Mouse (Mus musculus) embryonic facial prominence, embryonic 11.5 days (tissue): ENCODE results near the gene Xrra1. TPM values are rescaled to one million over a fixed set of nuclear protein-coding genes. Genes with fewer than 3 reads are reported as not detected.
A peak's percentile ranks its signal among the peaks of the same experiment; 100 is the strongest.
"Not testable (repeated sequence)": the region's sequence is repeated elsewhere in the genome, so short reads cannot be mapped to it uniquely, and the experiment has no call there.

Source experiments
- ATAC-seq: fragments of 200-750 bp; cut with Nextera tagmentation; replicated peaks from 2 replicates; pipeline ENCODE4 v1.8.0; 2017; ENCODE audit warnings: low read depth; ENCODE audit not compliant: insufficient number of reproducible peaks, low FRiP score, low TSS enrichment
- DNase-seq: peaks from one replicate; pipeline ENCODE4 v3.0.0-alpha.2; 2015; ENCODE audit warnings: low spot score
- H3K27ac ChIP-seq: fragments of 300-500 bp; sonication (generic); replicated peaks from 2 replicates; pipeline ENCODE4 v1.5.1; 2014; ENCODE audit warnings: mild to moderate bottlenecking, low read depth, low read length, control low read depth
- H3K27me3 ChIP-seq: fragments of 300-500 bp; sonication (generic); 2 replicates; pipeline ENCODE4 v1.6.1; 2014; ENCODE audit warnings: mild to moderate bottlenecking, low read length, moderate library complexity, mixed read lengths; ENCODE audit not compliant: control insufficient read depth, insufficient read depth
- H3K36me3 ChIP-seq: fragments of 300-500 bp; sonication (generic); replicated peaks from 2 replicates; pipeline ENCODE4 v1.6.1; 2014; ENCODE audit warnings: low read depth, mild to moderate bottlenecking, low read length, moderate library complexity, mixed read lengths; ENCODE audit not compliant: control insufficient read depth, insufficient read depth
- H3K4me1 ChIP-seq: fragments of 300-500 bp; sonication (generic); 2 replicates; pipeline ENCODE4 v1.6.1; 2014; ENCODE audit warnings: low read length, mixed read lengths; ENCODE audit not compliant: control insufficient read depth, insufficient read depth
- H3K4me2 ChIP-seq: fragments of 300-500 bp; sonication (generic); 2 replicates; pipeline ENCODE4 v1.6.1; 2014; ENCODE audit warnings: low read depth, mild to moderate bottlenecking, control low read depth, low read length, moderate library complexity
- H3K4me3 ChIP-seq: fragments of 300-500 bp; sonication (generic); 2 replicates; pipeline ENCODE4 v1.5.1; 2014; ENCODE audit warnings: low read depth, low read length, control low read depth
- H3K9ac ChIP-seq: fragments of 300-500 bp; sonication (generic); replicated peaks from 2 replicates; pipeline ENCODE4 v1.6.1; 2014; ENCODE audit warnings: mild to moderate bottlenecking, control low read depth, low read length
- H3K9me3 ChIP-seq: fragments of 300-500 bp; sonication (generic); replicated peaks from 2 replicates; pipeline ENCODE4 v1.6.1; 2016; ENCODE audit warnings: mild to moderate bottlenecking, low read length, inconsistent platforms, mixed read lengths; ENCODE audit not compliant: control insufficient read depth
- WGBS: fragments of 180-500 bp; shearing (Covaris S2); extraction: QIAGEN DNeasy Blood & Tissue Kit; methylation state at CpG from one replicate; pipeline ENCODE4 v1.1.7; 2014; 5-methylcytosine and 5-hydroxymethylcytosine counted together
- polyA plus RNA-seq: library from polyadenylated mRNA; unstranded; fragments of >200 nt; fragmentation: Nextera tagmentation; extraction: Ambion mirVana; gene quantifications from 2 replicates; pipeline ENCODE4 v1.2.1, GENCODE M21; 2014

The Xrra1 gene
- 0.20 and 0.52 TPM in 2 replicates for polyA plus RNA-seq

GRCm38 (mm10) chr7:99858813-99859585 is at the start of gene Xrra1:
Gene Xrra1, plus strand, starts transcription at chr7:99859116.
- Histone ChIP-seq H3K4me1 (no peaks in the 10 kb centered on the region; the same call in 1 of the 2 replicates), H3K36me3 (no peaks in the 10 kb centered on the region; the same call in 1 of the 2 replicates), H3K27me3 (no peaks in the 10 kb centered on the region), H3K9ac (peak within 1 kb of the TSS; percentile 96), H3K4me3 (peak within 1 kb of the TSS; percentile 81), H3K4me2 (peak within 1 kb of the TSS; percentile 82), H3K9me3 (no peaks in the 10 kb centered on the region), H3K27ac (no peak within 1 kb of the TSS)
- ATAC-seq (peak; percentile 98), DNase-seq (peak; percentile 99)
- under 1% methylated on average over 42 of the region's 42 CpGs for WGBS

GRCm38 (mm10) chr7:99810814-99811213 is 48.1 kb upstream of the Xrra1 start:
- DNase-seq (no peak), ATAC-seq (no peak)
- Histone ChIP-seq H3K4me2 (no peak overlapping the region), H3K4me3 (no peak overlapping the region), H3K27me3 (no peaks in the 10 kb centered on the region), H3K27ac (no peak overlapping the region), H3K9ac (no peak overlapping the region), H3K4me1 (no peaks in the 10 kb centered on the region), H3K9me3 (no peaks in the 10 kb centered on the region), H3K36me3 (no peaks in the 10 kb centered on the region)
- 91% methylated on average over 2 of the region's 2 CpGs for WGBS

- Histone ChIP-seq H3K27me3 (no peaks in the 10 kb centered on the region), H3K27ac (no peak overlapping the region), H3K4me3 (no peak overlapping the region), H3K36me3 (no peaks in the 10 kb centered on the region), H3K4me1 (no peaks in the 10 kb centered on the region), H3K9me3 (no peaks in the 10 kb centered on the region), H3K9ac (no peak overlapping the region), H3K4me2 (no peak overlapping the region)
- ATAC-seq (no peak), DNase-seq (no peak)
- 83% methylated on average over 4 of the region's 4 CpGs for WGBS
These were observed 47.3 kb upstream of the Xrra1 start for GRCm38 (mm10) chr7:99811661-99812060.

GRCm38 (mm10) chr7:99813394-99813793 is 45.5 kb upstream of the Xrra1 start:
- Histone ChIP-seq H3K9me3 (no peaks in the 10 kb centered on the region), H3K4me2 (no peak overlapping the region), H3K27me3 (no peaks in the 10 kb centered on the region), H3K4me3 (no peak overlapping the region), H3K27ac (no peak overlapping the region), H3K9ac (no peak overlapping the region), H3K4me1 (no peaks in the 10 kb centered on the region), H3K36me3 (no peaks in the 10 kb centered on the region)
- ATAC-seq = no peak
- DNase-seq = no peak
- WGBS = 87% methylated on average over 11 of the region's 11 CpGs

GRCm38 (mm10) chr7:99818181-99818725 is 40.7 kb upstream of the Xrra1 start:
- H3K9me3 ChIP-seq, H3K9ac ChIP-seq, H3K36me3 ChIP-seq, H3K4me1 ChIP-seq, H3K4me2 ChIP-seq, DNase-seq, H3K27ac ChIP-seq, H3K4me3 ChIP-seq, ATAC-seq, H3K27me3 ChIP-seq: not testable (repeated sequence)
- WGBS = 15% methylated on average over 9 of the region's 9 CpGs

- Histone ChIP-seq H3K27ac (no peak overlapping the region), H3K4me2 (no peak overlapping the region), H3K4me1 (no peaks in the 10 kb centered on the region), H3K27me3 (no peaks in the 10 kb centered on the region), H3K36me3 (no peaks in the 10 kb centered on the region), H3K9me3 (no peaks in the 10 kb centered on the region), H3K9ac (no peak overlapping the region), H3K4me3 (no peak overlapping the region)
- WGBS = 80% methylated on average over 2 of the region's 2 CpGs
- no peak for DNase-seq
- no peak for ATAC-seq
These were observed 37.0 kb upstream of the Xrra1 start for GRCm38 (mm10) chr7:99821953-99822352.

- no peak for DNase-seq
- H3K4me1 ChIP-seq = no peaks in the 10 kb centered on the region
- no peak overlapping the region for H3K4me2 ChIP-seq
- no peaks in the 10 kb centered on the region for H3K36me3 ChIP-seq
- ATAC-seq = no peak
- H3K9me3 ChIP-seq = no peaks in the 10 kb centered on the region
- no peak overlapping the region for H3K4me3 ChIP-seq
- no peak overlapping the region for H3K9ac ChIP-seq
- no peaks in the 10 kb centered on the region for H3K27me3 ChIP-seq
- no peak overlapping the region for H3K27ac ChIP-seq
- 87% methylated on average over 5 of the region's 5 CpGs for WGBS
These were observed 36.5 kb upstream of the Xrra1 start for GRCm38 (mm10) chr7:99822426-99822825.

GRCm38 (mm10) chr7:99823045-99823663 is 35.8 kb upstream of the Xrra1 start:
- H3K4me2 ChIP-seq = no peak overlapping the region
- no peaks in the 10 kb centered on the region for H3K4me1 ChIP-seq
- H3K27ac ChIP-seq = no peak overlapping the region
- 85% methylated on average over 10 of the region's 10 CpGs for WGBS
- H3K9me3 ChIP-seq = no peaks in the 10 kb centered on the region
- no peak overlapping the region for H3K9ac ChIP-seq
- H3K36me3 ChIP-seq = no peaks in the 10 kb centered on the region
- no peaks in the 10 kb centered on the region for H3K27me3 ChIP-seq
- ATAC-seq (no peak), DNase-seq (no peak)
- no peak overlapping the region for H3K4me3 ChIP-seq
